Mouse (Mus musculus): ENCODE data around the gene Mt3.
"Not testable (repeated sequence)": the region's sequence is repeated elsewhere in the genome, so short reads cannot be mapped to it uniquely, and the experiment has no call there.

Gene Mt3

GRCm38 (mm10) chr8:94152513-94153300 is at the start of gene Mt3:
Gene Mt3, plus strand, starts transcription at chr8:94152607.
- peak; percentile 35 for DNase-seq

GRCm38 (mm10) chr8:94104146-94104545 is 48.3 kb upstream of the Mt3 start:
- no peak for DNase-seq

GRCm38 (mm10) chr8:94107871-94108270 is 44.5 kb upstream of the Mt3 start:
- DNase-seq = no peak

- DNase-seq = no peak
Measured at GRCm38 (mm10) chr8:94109396-94109795, 43.0 kb upstream of the Mt3 start.

GRCm38 (mm10) chr8:94109835-94110234 is 42.6 kb upstream of the Mt3 start:
- no peak for DNase-seq

- no peak for DNase-seq
Measured at GRCm38 (mm10) chr8:94110526-94111177, 41.8 kb upstream of the Mt3 start.

GRCm38 (mm10) chr8:94113435-94113834 is 39.0 kb upstream of the Mt3 start:
- no peak for DNase-seq

- no peak for DNase-seq
Measured at GRCm38 (mm10) chr8:94113972-94114371, 38.4 kb upstream of the Mt3 start.

GRCm38 (mm10) chr8:94118776-94119430 is 33.5 kb upstream of the Mt3 start:
- DNase-seq = no peak

GRCm38 (mm10) chr8:94121625-94122024 is 30.8 kb upstream of the Mt3 start:
- no peak for DNase-seq

- no peak for DNase-seq
Measured at GRCm38 (mm10) chr8:94122711-94123468, 29.5 kb upstream of the Mt3 start.

- DNase-seq = no peak
Measured at GRCm38 (mm10) chr8:94127711-94128110, 24.7 kb upstream of the Mt3 start.

- DNase-seq = no peak
Measured at GRCm38 (mm10) chr8:94129133-94129789, 23.1 kb upstream of the Mt3 start.

- no peak for DNase-seq
Measured at GRCm38 (mm10) chr8:94130126-94130525, 22.3 kb upstream of the Mt3 start.

- DNase-seq = no peak
Measured at GRCm38 (mm10) chr8:94132096-94132495, 20.3 kb upstream of the Mt3 start.

- DNase-seq = not testable (repeated sequence)
Measured at GRCm38 (mm10) chr8:94134601-94135000, 17.8 kb upstream of the Mt3 start.

- DNase-seq = no peak
Measured at GRCm38 (mm10) chr8:94135556-94135955, 16.9 kb upstream of the Mt3 start.

GRCm38 (mm10) chr8:94136192-94136591 is 16.2 kb upstream of the Mt3 start:
- no peak for DNase-seq

GRCm38 (mm10) chr8:94136933-94137332 is 15.5 kb upstream of the Mt3 start, which contains the start of gene Mt4:
Gene Mt4, plus strand, starts transcription at chr8:94137197.
- DNase-seq = no peak

- no peak for DNase-seq
Measured at GRCm38 (mm10) chr8:94140266-94140795, 12.1 kb upstream of the Mt3 start.

- DNase-seq = no peak
Measured at GRCm38 (mm10) chr8:94148236-94148635, 4.2 kb upstream of the Mt3 start.

- no peak for DNase-seq
Measured at GRCm38 (mm10) chr8:94150925-94151324, 1.5 kb upstream of the Mt3 start.

Data from thymus, postnatal 14 days (tissue).